Mouse (Mus musculus) liver (tissue): ENCODE results near the gene Tlr4.
A peak's percentile ranks its signal among the peaks of the same experiment; 100 is the strongest.

Source experiments
- DNase-seq: peaks from one replicate; pipeline ENCODE4 v3.0.0-alpha.2; 2020; ENCODE audit warnings: mixed read lengths

Gene Tlr4

DNA sequence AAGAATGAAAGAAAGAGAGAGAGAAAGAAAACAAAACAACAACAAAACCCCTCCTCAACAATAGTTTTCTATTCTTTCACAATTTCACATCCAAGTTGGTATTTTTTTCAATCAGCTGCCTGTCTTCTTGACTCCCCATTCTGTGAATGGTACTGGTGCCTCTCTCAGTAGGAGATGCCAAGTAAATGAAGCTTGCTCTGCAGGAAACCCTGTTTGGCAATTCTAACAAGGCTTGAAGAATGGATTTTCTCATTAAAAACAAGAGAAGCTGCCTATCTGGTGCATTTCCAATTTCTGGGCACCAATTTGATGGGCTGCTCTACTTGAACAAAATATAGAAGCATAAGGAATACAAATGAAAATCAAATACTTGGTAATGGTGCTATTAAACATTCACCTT lies 74.1 kb downstream of the Tlr4 start:
- DNase-seq = no peak

DNA sequence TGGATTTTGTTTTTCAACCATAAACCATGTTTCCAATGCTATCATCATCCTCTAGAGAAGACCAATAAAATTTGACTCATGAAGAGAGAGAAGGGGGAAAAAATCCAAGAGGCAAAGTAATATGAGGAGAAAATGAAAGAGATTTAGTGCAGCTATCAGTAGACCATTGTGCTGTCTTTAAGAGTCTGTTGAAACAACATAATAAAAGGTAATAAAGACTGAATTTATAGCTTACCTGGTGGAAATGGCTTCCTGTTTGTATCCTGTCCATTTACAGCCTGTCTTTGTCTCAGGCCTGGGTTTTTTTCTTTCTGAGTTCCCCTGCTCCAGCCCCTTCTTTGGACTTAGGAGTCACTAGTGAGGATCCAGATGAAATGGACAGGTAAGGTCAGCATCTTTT lies 81.0 kb downstream of the Tlr4 start:
- DNase-seq = no peak

DNA sequence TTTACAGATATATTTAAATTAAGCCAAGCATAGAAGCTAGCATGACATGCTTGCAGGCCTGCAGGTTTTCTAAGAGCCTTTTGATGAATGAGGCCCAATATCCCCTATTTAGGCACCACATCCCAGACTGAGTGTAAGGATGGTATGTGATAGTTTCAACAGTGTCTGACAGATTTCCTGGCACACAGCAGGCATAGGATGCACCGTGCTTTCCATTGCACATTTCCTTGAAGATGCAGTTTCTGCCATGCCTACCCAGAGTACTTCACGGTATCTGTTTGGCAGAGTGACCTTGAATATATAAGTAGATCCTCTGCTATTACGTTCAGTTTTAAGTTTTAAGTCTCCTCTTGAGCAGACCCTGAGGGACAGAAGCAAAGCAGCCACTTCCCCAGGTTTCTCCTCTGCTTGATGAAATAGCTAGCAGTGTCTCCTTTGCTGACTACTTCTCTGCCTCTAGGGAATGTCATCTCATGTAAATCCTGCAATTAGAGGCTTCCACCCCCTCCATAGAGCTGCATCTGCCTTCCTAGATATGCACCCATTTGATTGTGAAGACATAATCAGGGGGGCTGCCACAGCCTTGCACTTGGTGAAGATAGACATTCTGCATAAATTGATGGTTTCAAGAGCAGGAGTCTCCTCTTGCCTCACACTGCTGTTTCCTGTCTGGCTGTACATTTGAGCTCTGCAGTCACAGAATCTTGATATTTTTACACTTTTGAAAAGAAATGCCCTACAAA lies 92.4 kb downstream of the Tlr4 start:
- no peak for DNase-seq

DNA sequence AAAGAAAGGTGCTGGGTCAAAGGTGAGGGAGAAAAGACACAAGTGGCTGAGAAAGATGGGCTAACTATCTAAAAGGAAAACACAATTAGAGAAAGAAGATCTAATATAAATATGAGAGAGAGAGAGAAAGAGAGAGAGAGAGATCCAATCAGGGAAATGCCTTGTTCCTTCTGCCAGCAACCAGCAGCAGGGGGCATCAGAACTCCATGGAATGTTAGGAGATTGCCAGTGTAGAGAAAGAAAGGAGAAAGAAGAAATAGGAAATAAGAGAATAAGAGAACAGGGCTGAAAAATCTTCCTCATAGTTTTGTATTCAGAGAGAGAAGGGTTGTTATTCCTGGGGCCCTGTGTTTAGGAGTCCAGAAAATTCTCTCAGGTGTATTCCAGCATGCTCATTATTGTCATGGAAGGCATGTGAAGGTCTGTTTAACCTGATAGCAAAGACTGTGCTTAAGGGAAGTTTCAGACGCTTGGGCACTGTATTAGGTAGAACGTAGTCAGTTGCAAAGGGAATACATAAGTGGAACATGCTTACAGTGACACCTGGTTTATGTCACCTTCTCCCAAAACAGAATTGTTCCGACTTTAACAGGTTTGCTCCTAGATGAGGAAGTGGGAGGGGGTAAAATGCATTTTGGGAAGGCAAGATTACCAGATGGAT lies 96.4 kb downstream of the Tlr4 start:
- peak; percentile 14 for DNase-seq

DNA sequence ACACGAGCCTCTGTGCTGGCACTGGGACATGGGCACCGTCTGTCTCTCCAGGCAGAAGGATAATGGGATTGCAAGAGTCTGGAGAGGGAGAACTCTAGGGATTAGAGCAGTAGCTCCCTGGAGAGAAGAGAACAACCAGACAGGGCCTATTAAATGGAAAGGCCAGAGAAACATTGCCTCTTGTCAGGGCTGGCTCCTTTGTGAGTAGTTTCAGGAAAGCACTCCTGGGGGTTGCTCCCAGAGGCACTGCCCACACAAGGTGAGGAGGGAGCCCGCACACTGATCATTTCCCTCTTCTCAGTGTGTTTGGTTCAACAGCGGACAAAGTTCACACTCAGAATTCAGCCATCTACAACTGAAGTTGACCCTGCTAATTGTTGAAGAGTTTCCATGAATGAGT lies 98.7 kb downstream of the Tlr4 start:
- DNase-seq = no peak

DNA sequence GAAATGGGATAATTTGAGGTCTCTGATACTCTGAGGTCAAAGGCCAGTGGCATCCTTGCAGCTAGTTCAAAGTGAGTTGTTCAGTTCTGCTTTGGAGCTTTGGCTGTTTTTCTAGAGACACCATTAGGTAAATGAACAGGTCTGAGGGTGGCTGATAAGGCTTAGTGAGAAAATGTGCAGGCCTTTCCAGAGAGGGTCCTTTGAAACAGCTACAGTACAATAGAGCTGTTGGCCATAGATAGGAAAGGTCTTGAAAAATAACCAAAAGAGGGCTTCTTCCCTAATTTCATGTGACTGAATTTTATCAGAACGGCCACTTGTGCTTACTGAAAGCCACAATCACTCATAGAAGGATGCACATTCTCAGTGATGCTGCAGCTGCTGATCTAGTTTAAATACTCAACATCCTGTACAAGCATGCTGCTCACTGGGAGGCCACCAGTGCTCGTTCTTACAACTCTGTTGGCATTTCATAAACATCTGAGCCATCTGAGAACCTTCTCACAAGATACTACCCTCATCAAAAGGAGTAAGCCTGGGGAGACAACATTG lies 100.2 kb downstream of the Tlr4 start:
- no peak for DNase-seq

DNA sequence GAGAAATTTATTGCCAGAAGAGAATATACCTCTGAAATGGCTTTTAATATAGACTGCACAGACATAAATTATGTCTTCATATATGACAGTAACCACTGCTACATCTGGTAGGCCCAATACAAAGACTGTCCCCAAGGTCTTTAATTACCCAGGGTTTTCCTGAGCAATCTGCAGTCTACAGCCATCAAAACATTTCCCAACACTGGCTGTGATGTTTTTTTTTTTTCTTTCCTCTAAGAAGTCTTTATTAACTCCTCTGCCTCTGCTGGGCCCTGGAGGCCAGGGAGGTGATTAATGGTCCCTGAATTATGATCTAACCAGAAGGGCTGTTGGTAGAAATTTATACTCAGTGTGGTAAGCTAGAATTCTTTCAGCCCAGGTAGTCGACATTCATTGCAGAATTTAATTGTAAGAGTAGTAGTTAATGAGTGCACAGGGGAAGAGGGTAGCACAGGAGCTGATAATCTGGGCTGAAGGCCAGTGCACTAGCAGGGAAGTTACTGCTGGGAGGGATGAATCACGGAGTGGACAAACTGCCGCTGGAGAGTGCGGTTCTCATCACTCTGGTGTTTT lies 111.2 kb downstream of the Tlr4 start:
- DNase-seq = no peak

DNA sequence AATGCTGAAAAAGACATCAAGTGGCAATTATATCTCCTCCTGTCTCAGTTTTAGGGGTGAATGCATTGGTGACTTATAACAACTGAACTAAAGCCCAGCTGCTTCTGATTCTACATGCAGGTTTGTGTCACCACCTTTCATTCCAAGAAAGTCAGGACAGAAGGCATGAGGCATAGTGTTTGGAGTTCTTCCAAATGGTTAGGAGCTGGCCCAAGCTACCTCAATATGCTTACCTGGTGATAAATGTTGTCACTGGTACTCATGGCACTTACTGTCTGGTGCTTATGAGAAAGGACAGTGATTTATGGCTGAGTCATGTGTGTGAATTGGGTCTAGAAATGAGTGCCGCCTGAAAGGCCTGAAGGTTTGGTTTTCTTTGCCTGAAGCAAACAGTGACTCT lies 114.5 kb downstream of the Tlr4 start:
- no peak for DNase-seq

DNA sequence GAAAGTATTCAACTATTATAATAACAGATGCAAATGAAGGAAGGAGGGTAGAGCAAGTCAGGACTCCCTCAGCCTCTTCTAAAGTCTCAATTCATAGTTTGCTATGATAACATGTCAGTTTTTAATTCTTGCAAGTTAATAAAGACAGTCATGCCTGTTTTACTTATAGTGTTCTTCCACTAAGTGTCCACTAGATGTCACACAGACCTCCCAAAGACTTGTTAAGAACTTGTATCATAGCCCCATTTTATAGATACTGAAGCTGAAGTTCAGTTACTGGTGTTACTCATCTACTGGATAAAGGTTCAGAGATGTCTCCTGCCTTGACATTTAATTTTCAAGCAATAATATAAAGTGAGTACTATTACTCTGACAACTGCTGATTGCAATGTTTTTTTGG lies 116.3 kb downstream of the Tlr4 start:
- DNase-seq = no peak

DNA sequence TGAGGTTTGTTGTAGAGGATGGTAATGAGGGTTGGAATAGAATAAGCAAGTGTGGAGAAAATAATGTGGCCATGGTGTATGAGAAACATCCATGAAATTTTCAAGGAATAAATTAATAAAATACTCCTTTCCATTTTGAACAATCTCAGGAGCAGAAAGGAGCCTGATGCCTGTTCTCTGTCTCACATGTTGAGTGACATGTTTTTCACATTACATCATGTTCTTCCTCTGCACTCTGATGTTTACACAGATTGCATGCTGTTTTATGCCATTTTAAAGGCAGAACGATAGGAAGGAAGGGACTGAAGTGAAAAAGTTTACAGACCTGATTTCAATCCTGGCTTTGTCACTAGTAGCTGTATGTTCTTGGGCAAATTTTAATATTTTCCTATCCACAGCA lies 120.3 kb downstream of the Tlr4 start:
- no peak for DNase-seq

DNA sequence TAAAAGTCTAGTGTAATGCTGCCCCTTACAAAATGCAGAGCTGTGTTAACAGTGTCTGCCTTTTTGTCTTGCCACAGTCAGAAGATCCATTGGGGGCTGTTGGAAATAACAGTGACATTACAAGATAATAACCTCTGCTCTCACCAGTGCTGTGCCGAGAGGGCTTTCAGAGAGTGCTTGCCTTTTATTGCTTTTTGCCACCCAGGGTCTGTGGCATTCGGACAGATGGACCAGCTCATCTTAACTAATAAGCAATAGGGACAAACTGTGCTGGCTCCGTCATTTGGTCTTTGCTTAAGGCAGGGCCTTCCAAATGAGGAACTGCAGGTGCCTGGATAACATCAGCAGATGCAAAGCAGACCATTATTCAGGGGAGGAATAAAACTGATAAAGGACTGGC lies 147.5 kb downstream of the Tlr4 start:
- no peak for DNase-seq
